Mouse (Mus musculus) frontal cortex, postnatal 25 days (tissue): Measurements from ENCODE around the gene Zbtb1.
A peak's percentile ranks its signal among the peaks of the same experiment; 100 is the strongest.

Experiments used
- DNase-seq, 2 experiments: peaks; one replicate each; pipeline ENCODE4 v3.0.0; 2022; ENCODE audit warnings: low spot score in 2 of 2

Zbtb1 gene

GRCm38 (mm10) chr12:76369978-76370830, at the start of gene Zbtb1:
Gene Zbtb1, plus strand, starts transcription at chr12:76370266.
- DNase-seq, result peak; percentile 61 to 63

GRCm38 (mm10) chr12:76324679-76325431, 45.2 kb upstream of the Zbtb1 start, which contains the start of gene Akap5:
Gene Akap5, plus strand, starts transcription at chr12:76324891.
- peak; percentile 53 to 61 for DNase-seq

- peak; percentile 42 to 44 for DNase-seq
Measured at GRCm38 (mm10) chr12:76326437-76327220, 43.4 kb upstream of the Zbtb1 start.

- no peak for DNase-seq
Measured at GRCm38 (mm10) chr12:76328567-76329354, 41.3 kb upstream of the Zbtb1 start.

- DNase-seq, result no peak
Measured at GRCm38 (mm10) chr12:76333688-76334087, 36.4 kb upstream of the Zbtb1 start.

GRCm38 (mm10) chr12:76335641-76336040, 34.4 kb upstream of the Zbtb1 start:
- DNase-seq, result no peak

GRCm38 (mm10) chr12:76336111-76336965, 33.7 kb upstream of the Zbtb1 start:
- DNase-seq, result no peak

GRCm38 (mm10) chr12:76341080-76341479, 29.0 kb upstream of the Zbtb1 start:
- DNase-seq, result peak in 1 of 2 experiments; percentile 49

- DNase-seq, result no peak
Measured at GRCm38 (mm10) chr12:76345759-76346455, 24.2 kb upstream of the Zbtb1 start.

GRCm38 (mm10) chr12:76349680-76350220, 20.3 kb upstream of the Zbtb1 start:
- no peak for DNase-seq

- no peak for DNase-seq
Measured at GRCm38 (mm10) chr12:76360868-76361267, 9.2 kb upstream of the Zbtb1 start.

GRCm38 (mm10) chr12:76361405-76362302, 8.4 kb upstream of the Zbtb1 start:
- DNase-seq, result no peak

GRCm38 (mm10) chr12:76362303-76362676, 7.8 kb upstream of the Zbtb1 start:
- DNase-seq, result no peak

GRCm38 (mm10) chr12:76366276-76366675, 3.8 kb upstream of the Zbtb1 start:
- DNase-seq, result no peak

GRCm38 (mm10) chr12:76367096-76367995, 2.7 kb upstream of the Zbtb1 start:
- no peak for DNase-seq

- DNase-seq, result no peak
Measured at GRCm38 (mm10) chr12:76368201-76368789, 1.8 kb upstream of the Zbtb1 start.

- DNase-seq, result no peak
Measured at GRCm38 (mm10) chr12:76368790-76369205, 1.3 kb upstream of the Zbtb1 start.
